Mouse (Mus musculus) gastrocnemius, adult 2 months (tissue): ENCODE results near the gene Cnnm2. TPM values are rescaled to one million over a fixed set of nuclear protein-coding genes. Genes with fewer than 3 reads are reported as not detected.
A peak's percentile ranks its signal among the peaks of the same experiment; 100 is the strongest.

Experiments used
- DNase-seq: peaks from one replicate; pipeline ENCODE4 v3.0.0; 2022
- H3K27ac ChIP-seq: fragments of 200-600 bp; 2 replicates; pipeline ENCODE4 v1.8.1; 2022; ENCODE audit warnings: mild to moderate bottlenecking
- H3K4me3 ChIP-seq: fragments of 200-600 bp; 2 replicates; pipeline ENCODE4 v1.8.1; 2022; ENCODE audit warnings: mild to moderate bottlenecking, moderate library complexity
- CTCF ChIP-seq: fragments of 200-600 bp; IDR thresholded peaks from 2 replicates; pipeline ENCODE4 v1.8.1; 2022; ENCODE audit warnings: antibody characterized with exemption, mild to moderate bottlenecking, moderate library complexity
- intact Hi-C: fragments of 180-260 bp; cut with DNase I; formaldehyde crosslinking; loops from one replicate; pipeline ENCODE4 v1.15.1; 2025
- total RNA-seq, 2 experiments: library from RNA; stranded (reverse); gene quantifications; 2 replicates each; pipeline ENCODE4 v1.2.3; 2021

The Cnnm2 gene
- total RNA-seq, 2 experiments from 2014 or later = 2.7 to 3.6 TPM

DNA sequence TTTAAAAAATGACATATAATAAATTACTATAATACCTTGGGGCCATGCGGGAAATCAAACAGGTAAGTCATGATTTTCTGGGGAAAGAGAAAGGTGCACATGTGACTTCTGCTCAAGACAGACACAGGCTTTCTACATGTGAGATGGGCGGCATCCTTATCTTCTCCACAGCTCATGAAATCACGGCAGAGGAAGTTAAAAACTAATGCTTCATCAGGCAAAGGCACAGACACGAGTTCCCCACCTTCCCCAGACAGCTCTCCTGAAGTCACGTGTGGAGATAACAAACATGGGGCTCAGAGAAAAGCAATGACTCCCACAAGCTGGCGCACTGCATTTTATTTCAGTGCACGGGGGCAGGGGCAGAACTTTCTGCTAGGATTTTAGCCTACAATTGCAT, 132.1 kb downstream of the Cnnm2 start:
- TF ChIP-seq CTCF = no peak
- intact Hi-C loops = no loop called here
- H3K4me3 ChIP-seq = no peak overlapping the region
- no peak overlapping the region for H3K27ac ChIP-seq
- no peak for DNase-seq

DNA sequence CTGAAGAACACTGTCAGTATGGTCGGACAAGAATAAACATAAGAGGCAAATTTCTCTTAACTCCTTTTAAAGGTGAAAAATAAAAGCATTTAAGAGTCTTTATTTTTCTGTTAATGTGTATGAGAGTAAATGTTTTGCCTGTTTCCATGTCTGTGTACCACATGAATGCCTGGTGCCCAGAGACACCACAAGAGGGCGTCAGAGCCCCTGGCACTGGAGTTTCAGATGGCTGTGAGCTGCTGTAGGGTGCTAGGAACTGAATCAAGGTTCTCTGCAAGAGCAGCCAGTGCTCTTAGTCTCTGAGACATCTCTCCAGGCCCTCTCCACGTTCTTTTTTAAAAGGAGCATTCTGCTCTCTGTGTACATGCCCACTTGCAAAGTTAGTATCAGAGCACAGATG, 135.7 kb downstream of the Cnnm2 start:
- Histone ChIP-seq H3K27ac (no peak overlapping the region), H3K4me3 (no peak overlapping the region)
- DNase-seq = no peak
- TF ChIP-seq CTCF = peak; percentile 40
- intact Hi-C loops = loop anchor here (5.0 kb wide), 1 partner anchor 45 kb away; no protein-coding TSS in a partner anchor

DNA sequence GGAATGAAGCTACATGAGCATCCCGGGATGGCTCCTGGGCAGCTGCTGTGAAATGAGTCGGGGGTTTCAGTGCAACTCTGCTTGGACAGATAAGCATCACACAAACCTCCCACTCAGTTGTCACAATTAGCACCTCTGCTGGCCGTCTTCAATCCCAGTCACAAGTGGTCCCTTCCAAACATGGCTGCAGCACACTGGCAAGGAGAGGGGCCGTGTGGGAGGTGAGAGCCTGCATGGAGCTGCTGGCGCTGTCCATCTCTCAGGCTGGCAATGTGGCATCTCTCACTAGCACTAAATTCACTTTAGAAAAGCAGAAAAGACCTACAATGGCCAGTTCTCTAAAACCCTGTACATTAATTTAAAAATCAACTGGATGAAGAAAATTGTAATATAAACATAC, 136.8 kb downstream of the Cnnm2 start:
- no peak for DNase-seq
- H3K27ac ChIP-seq = no peak overlapping the region
- H3K4me3 ChIP-seq = no peak overlapping the region
- TF ChIP-seq CTCF = no peak
- intact Hi-C loops = loop anchor here (5.0 kb wide), 1 partner anchor 44 kb away; no protein-coding TSS in a partner anchor

DNA sequence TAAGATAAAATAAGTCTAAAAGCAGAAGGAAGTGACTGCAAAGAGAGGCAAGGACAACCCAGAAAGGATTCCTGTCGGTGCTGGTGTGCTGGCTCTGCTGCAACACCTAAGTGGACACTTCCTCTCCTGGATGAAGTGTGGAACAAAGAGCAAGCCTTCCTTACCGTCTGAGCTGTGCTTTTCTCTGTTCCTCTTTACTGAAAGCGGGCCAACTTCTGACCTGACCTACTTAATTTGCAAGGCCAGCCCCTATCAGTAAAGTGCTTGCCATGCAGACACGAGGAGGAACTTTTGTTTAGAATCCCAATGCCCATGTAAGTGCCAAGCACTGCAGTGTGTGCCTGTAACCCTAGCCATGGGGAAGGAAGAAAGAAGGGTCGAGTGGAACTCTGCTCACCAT, 137.9 kb downstream of the Cnnm2 start:
- no peak for TF ChIP-seq CTCF
- intact Hi-C loops = loop anchor here (5.0 kb wide), 1 partner anchor 43 kb away; no protein-coding TSS in a partner anchor
- Histone ChIP-seq H3K27ac (peak overlapping the region; percentile 0; the same call in 1 of the 2 replicates), H3K4me3 (no peak overlapping the region)
- no peak for DNase-seq

DNA sequence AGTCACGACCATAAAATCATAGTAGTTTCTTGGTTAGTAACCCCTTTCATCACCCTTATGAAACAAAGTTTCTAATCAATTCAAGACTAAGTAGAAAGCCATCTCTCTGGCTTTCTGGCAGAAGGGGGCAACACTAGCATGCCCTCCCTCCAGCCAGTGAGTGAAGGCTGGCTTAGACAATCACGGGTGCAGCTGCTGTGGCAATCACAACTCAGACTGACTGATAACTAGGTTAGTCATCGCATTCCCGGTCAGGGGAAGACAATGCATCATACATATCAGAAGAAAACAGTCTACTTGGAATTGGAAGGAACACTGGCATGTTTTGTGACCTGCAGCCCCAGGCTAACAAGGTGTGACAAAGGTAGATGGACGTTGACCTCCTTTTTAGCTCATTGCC, 138.5 kb downstream of the Cnnm2 start:
- TF ChIP-seq CTCF = no peak
- 0 out of 2 replicates have a peak overlapping the region, but pooled peaks have one; percentile 28 for H3K27ac ChIP-seq
- DNase-seq = no peak
- no peak overlapping the region for H3K4me3 ChIP-seq
- intact Hi-C loops = loop anchor here (5.0 kb wide), 1 partner anchor 42 kb away; no protein-coding TSS in a partner anchor

DNA sequence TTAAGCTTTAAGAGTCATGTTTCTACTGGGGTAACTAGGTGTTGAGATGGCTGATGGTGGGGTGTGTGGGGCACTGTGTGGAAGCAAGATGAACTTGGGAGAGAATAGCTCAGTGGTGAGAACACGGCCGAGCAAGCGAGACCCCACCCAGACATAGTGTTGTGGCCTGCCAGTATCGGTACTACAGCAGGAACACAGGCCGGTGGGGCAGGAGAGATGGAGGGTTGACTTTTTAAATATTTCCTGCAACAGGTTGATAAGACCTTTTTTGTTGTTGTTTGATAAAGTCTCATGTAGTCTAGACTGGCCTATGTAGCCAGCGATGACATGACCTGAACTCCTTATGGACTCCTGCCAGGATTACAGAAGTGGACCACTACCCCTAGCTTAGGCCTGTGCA, 139.4 kb downstream of the Cnnm2 start:
- Histone ChIP-seq H3K4me3 (no peak overlapping the region), H3K27ac (peak overlapping the region; percentile 56)
- no peak for DNase-seq
- no peak for TF ChIP-seq CTCF
- intact Hi-C loops = no loop called here

DNA sequence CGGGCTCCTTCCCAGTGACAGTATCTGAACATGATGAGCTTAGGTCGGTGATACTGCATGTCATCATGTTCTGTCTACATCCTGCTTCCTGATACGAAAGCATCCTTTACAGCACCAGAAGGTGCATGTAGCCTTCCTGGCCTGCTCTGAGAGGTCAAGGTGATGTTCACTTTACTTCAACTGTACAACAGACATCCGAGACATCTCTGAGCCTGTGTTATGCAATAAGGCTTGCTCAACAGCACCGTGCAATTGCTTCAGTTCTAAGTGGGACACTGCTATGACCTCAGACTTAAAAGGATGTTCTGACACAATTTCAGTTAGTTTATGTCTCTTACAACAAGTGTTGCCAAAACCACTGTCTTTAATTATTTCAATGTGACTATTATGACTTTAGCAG, 139.9 kb downstream of the Cnnm2 start:
- Histone ChIP-seq H3K4me3 (no peak overlapping the region), H3K27ac (peak overlapping the region; percentile 56)
- no peak for TF ChIP-seq CTCF
- DNase-seq = peak; percentile 57
- intact Hi-C loops = no loop called here

DNA sequence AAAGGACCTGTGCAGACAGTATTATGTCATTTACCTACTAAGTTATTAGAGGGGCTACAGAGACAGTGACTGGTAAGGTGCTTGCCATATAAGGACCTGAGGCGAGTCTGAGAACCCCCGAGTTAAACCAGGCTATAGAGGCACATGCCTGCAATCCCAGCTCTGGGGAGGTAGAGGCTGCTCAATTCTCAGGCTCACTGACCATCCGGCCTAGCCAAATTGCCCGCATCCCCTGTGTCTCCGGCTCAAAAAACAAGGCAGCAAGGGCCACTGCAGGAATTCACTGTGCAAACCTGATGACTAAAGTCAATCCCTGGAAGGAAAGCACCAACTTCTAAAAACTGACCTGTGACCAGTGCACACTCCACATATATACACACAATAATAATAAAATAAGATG, 142.0 kb downstream of the Cnnm2 start:
- no peak for TF ChIP-seq CTCF
- DNase-seq = no peak
- no peak overlapping the region for H3K27ac ChIP-seq
- intact Hi-C loops = no loop called here
- H3K4me3 ChIP-seq = no peak overlapping the region

DNA sequence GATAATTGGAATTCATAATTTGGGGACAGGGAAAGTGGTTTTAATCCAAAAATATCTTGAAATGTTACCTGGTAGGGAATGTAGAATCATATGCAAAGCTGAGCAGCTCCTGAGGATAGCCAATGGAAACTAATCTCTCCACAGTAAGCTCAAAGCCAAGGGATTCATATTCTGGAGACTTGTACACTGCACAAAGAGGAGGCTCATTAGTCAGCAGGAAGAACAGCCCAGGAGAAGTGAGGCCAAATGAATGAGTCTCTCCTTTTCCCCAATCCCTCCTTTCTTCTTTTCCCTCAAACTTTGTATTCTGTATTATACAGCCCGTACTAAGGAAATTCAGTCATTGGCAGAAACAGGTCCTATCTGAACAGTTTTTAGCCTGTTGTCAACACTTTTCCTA, 143.5 kb downstream of the Cnnm2 start:
- DNase-seq = no peak
- Histone ChIP-seq H3K27ac (no peak overlapping the region), H3K4me3 (no peak overlapping the region)
- intact Hi-C loops = loop anchor here (5.0 kb wide), 1 partner anchor 57 kb away; no protein-coding TSS in a partner anchor
- TF ChIP-seq CTCF = no peak

DNA sequence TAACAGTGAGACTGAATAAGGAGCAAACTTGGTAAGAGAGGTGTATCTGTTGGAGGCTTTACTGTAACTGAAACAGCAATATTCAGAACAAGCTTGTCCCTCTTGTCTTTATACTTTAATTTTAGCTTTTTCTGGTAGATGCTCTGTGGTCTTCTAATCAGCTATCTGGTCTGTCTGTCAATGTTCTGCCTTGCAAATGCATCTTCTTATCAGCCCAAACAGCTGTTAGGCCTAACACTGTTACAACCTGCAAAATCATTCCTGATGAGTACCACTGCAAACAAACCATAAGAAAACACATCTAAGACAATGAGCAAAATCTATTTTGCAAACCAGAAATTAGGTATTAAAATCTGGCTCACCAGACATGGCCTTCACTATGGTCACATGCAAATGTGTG, 144.0 kb downstream of the Cnnm2 start:
- no peak overlapping the region for H3K27ac ChIP-seq
- no peak for TF ChIP-seq CTCF
- intact Hi-C loops = loop anchor here (5.0 kb wide), 1 partner anchor 57 kb away; no protein-coding TSS in a partner anchor
- H3K4me3 ChIP-seq = no peak overlapping the region
- DNase-seq = no peak

DNA sequence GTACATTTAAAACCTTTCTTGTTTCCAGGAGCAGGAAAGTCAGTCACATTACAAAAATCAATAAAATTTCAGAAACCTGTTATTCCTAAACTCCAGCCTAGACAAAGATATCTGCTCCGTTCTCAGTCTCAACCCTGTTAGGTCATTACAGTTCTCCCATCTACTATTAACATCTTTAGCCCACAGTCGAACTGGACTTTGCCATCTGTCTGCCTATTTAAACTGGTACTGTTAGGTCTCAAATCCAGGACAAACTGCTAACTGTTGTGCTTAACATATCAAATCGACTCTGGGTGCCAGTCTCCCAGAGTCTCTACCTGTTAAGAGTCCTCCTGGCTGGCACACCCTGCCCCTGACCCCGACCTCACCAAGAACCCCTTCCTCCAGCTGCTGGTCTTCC, 144.6 kb downstream of the Cnnm2 start:
- intact Hi-C loops = loop anchor here (5.0 kb wide), 1 partner anchor 56 kb away; no protein-coding TSS in a partner anchor
- H3K4me3 ChIP-seq = no peak overlapping the region
- DNase-seq = no peak
- peak overlapping the region; percentile 35 for H3K27ac ChIP-seq
- TF ChIP-seq CTCF = no peak

DNA sequence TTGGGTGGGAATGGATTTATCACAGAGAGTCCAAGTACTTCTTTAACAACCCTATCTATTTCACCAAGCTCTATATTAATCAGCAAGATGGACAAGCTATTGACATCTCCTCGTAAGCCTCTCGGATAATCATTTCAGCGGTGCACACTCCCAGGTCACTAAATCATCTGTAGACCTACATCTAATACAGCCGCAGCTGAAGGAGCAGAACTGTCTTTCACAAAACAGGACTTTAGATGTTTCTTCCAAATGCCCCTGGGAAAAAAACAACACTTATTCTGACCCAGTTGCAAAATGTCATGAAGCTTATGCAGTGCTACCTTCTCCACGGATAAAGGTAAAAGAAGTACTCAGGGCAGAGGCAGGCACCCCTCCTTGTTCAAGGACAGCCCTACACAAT, 146.8 kb downstream of the Cnnm2 start:
- DNase-seq = no peak
- H3K4me3 ChIP-seq = peak overlapping the region; percentile 42; the same call in 1 of the 2 replicates
- peak overlapping the region; percentile 86 for H3K27ac ChIP-seq
- intact Hi-C loops = loop anchor here (5.0 kb wide), 1 partner anchor 54 kb away; no protein-coding TSS in a partner anchor
- no peak for TF ChIP-seq CTCF

DNA sequence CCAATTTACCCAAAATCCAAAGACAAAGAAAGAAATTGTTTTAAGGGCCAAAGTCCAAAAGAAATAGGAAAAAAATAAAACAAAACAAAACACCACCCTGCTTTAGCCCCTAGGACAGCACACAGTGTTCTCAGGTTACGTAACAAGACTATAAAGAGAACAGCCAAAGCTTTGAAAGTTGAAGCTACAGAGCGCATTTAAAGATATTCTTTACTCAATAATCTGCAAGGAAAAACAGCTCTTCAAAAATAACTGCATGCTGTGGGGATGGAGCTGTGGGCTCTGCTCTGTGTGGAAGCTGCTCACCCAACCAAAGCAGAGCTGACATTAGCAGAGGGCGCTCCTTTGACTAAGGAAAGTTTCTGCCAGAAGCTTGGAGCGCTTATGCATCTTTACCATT, 147.6 kb downstream of the Cnnm2 start:
- intact Hi-C loops = loop anchor here (5.0 kb wide), 1 partner anchor 53 kb away; no protein-coding TSS in a partner anchor
- no peak for TF ChIP-seq CTCF
- Histone ChIP-seq H3K27ac (peak overlapping the region; percentile 86), H3K4me3 (peak overlapping the region; percentile 42)
- DNase-seq = no peak

DNA sequence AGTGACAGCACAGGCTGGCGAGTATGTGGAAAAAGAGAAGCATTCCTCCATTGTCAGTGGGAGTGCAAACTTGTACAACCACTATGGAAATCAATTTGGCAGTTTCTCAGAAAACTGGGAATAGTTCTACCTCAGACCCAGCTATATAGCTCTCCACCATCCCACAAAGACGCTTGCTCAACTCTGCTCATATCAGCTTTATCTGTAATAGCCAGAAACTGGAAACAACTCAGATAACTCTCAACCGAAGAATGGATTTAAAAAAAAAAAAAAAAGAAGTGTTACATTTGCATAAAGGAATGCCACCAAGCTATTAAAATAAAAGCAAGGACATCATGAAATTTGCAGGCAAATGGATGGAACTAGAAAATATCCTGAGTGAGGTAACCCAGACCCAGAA, 150.1 kb downstream of the Cnnm2 start:
- Histone ChIP-seq H3K27ac (no peak overlapping the region), H3K4me3 (no peak overlapping the region)
- TF ChIP-seq CTCF = no peak
- intact Hi-C loops = no loop called here
- DNase-seq = no peak
